Mouse (Mus musculus) midbrain, embryonic 10.5 days (tissue): Measurements from ENCODE around the gene Icam4. TPM values are rescaled to one million over a fixed set of nuclear protein-coding genes. Genes with fewer than 3 reads are reported as not detected.
"Not testable (repeated sequence)": the region's sequence is repeated elsewhere in the genome, so short reads cannot be mapped to it uniquely, and the experiment has no call there.

Source experiments
- DNase-seq: peaks from one replicate; pipeline ENCODE4 v3.0.0-alpha.2; 2017; ENCODE audit warnings: low spot score
- H3K27ac ChIP-seq: fragments of 300-500 bp; sonication (generic); replicated peaks from 2 replicates; pipeline ENCODE4 v1.5.1; 2016; ENCODE audit warnings: mild to moderate bottlenecking
- H3K27me3 ChIP-seq: fragments of 300-500 bp; sonication (generic); 2 replicates; pipeline ENCODE4 v1.6.1; 2016; ENCODE audit warnings: low read depth, mild to moderate bottlenecking; ENCODE audit not compliant: poor library complexity, severe bottlenecking
- H3K36me3 ChIP-seq: fragments of 300-500 bp; sonication (generic); 2 replicates; pipeline ENCODE4 v1.6.1; 2016; ENCODE audit warnings: mild to moderate bottlenecking, moderate library complexity
- H3K4me1 ChIP-seq: fragments of 300-500 bp; sonication (generic); 2 replicates; pipeline ENCODE4 v1.6.1; 2016
- H3K4me3 ChIP-seq: fragments of 300-500 bp; sonication (generic); 2 replicates; pipeline ENCODE4 v1.5.1; 2016; ENCODE audit warnings: mild to moderate bottlenecking, moderate library complexity
- H3K9me3 ChIP-seq: fragments of 300-500 bp; sonication (generic); replicated peaks from 2 replicates; pipeline ENCODE4 v1.6.1; 2016; ENCODE audit warnings: mild to moderate bottlenecking
- WGBS: fragments of 180-500 bp; shearing (Covaris S2); methylation state at CpG from one replicate; pipeline ENCODE4 v1.1.7; 2016; 5-methylcytosine and 5-hydroxymethylcytosine counted together
- polyA plus RNA-seq: library from polyadenylated mRNA; unstranded; fragments of >200 nt; fragmentation: Nextera tagmentation; extraction: Ambion mirVana; gene quantifications from 2 replicates; pipeline ENCODE4 v1.2.1, GENCODE M21; 2016

The Icam4 gene
- polyA plus RNA-seq, 1 experiment from 2014 or later, result 5.6 TPM

DNA sequence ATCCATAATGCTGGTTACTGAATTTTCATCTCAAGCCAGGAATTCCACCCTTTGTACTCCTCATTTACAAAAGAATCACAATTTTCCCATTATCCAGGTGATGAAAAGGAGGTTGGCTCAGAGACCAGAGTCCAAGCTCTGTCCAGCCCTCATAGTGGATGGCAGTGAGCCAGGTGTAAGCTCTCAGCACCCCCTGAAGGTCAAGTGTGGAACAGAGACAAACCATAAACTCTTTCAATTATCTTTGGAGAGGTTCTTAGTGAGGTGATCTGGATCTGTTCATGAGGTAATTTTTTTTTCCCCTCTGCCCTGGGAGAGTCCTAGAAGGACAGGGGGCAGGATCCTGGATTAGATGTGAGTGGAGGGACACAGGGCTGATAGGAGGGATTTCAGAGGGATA, 28.4 kb upstream of the Icam4 start:
- peaks cover 15% of the 10 kb centered on the region for H3K36me3 ChIP-seq
- peaks cover 13% of the 10 kb centered on the region for H3K4me1 ChIP-seq
- no peak overlapping the region for H3K4me3 ChIP-seq
- no peak for DNase-seq
- no peak overlapping the region for H3K27ac ChIP-seq
- no peaks in the 10 kb centered on the region for H3K27me3 ChIP-seq
- H3K9me3 ChIP-seq, result no peaks in the 10 kb centered on the region

DNA sequence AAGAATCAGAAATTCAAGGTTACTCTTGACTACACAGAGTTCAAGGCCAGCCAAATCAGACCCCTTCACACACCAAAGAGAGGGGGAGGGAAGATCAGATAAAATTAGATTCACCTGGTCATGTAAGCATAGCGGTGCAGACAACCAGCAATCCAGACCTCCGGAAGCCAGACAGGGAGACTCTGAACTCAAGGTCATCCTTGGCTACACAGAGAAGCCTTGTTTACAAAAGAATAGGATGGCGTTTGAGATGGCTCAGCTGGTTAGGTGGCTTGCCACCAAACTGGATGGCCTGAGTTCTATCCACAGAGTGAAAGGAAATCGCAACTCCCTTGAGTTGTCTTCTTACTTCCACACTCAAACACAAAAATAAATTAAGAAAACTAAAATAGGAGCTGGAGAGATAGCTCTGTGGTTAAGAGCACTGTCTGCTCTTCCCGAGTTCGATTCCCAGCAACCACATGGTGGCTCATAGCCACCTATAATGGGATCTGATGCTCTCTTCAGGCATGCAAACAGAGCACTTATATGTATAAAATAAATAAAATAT, 27.4 kb upstream of the Icam4 start:
- Histone ChIP-seq H3K4me1 (peaks cover 13% of the 10 kb centered on the region), H3K36me3 (peaks cover 24% of the 10 kb centered on the region), H3K9me3 (no peaks in the 10 kb centered on the region), H3K4me3 (no peak overlapping the region), H3K27me3 (no peaks in the 10 kb centered on the region), H3K27ac (no peak overlapping the region)
- no peak for DNase-seq
- WGBS, result 76% methylated on average over 6 of the region's 6 CpGs

DNA sequence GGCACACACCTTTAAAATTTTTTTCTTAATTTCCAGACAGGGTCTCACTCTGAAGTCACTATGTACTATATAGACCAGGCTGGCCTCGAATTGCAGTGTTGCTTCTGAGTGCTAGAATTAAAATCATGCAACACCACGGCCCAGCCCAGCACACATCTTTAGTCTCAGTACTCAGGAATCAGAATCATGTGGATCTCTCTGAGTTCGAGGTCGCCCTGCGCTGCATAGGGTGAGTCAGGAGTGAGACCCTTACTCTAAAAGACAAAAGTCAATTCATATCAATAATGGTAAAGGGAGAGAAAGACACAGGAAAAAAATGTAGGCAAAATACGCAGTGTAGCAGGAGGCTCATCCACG, 26.9 kb upstream of the Icam4 start:
- Histone ChIP-seq H3K27ac (peak overlapping the region; percentile 88), H3K36me3 (peaks cover 29% of the 10 kb centered on the region), H3K4me1 (peaks cover 13% of the 10 kb centered on the region), H3K9me3 (no peaks in the 10 kb centered on the region), H3K27me3 (no peaks in the 10 kb centered on the region), H3K4me3 (peak overlapping the region; percentile 85)
- 12% methylated on average over 7 of the region's 7 CpGs for WGBS
- no peak for DNase-seq

DNA sequence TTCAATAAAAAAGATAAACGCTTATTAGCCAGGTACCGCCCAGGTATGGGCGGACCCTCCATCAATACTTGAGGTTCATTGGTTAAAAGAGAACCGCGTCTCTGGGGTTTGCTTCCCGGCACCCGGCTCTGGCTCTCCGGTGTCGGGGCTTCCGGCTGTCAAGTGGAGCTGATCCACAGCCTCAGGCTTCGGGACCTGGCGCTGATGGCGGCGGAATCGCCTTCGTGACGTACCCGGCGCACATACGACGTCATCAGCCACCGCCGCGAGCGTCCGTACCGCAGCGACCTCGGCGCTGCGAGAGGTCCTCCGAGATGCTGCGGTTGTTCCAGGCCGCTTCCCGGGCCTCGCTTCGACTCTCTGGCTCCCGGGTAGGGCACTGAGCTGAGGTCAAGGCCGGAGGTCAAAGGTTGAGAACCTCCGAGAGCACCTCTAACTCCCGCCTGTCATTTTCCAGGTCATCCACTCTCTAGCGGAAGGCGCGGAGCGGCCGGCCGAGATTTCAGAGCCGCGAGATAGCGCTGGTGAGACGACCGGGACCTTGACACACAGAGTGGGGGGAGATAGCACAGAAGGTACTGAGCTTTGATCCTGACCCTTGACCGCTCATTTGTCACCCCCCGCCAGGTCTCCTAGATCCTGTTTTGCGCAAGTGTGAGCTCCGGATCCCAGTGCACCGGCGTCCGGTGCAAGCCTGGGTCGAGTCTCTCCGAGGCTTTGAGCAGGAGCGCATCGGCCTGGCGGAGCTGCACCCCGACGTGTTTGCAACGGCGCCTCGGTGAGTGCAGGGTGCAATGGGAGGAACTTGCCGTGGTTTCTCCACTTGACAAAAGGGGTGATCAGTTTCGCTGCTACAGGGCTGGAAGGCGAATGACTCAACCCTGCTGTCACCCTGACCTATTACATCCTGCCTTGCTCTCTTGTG, 26.3 kb upstream of the Icam4 start, which contains the start of gene Mrpl4:
TSS of gene Mrpl4 (plus strand) at position 112 of the 925 bp plus-strand sequence.
- H3K27me3 ChIP-seq, result no peaks in the 10 kb centered on the region
- WGBS, result under 1% methylated on average over 72 of the region's 72 CpGs
- no peaks in the 10 kb centered on the region for H3K9me3 ChIP-seq
- DNase-seq, result peak; percentile 90
- peaks cover 13% of the 10 kb centered on the region for H3K4me1 ChIP-seq
- H3K27ac ChIP-seq, result peak within 1 kb of the TSS; percentile 88
- H3K4me3 ChIP-seq, result peak within 1 kb of the TSS; percentile 85
- H3K36me3 ChIP-seq, result peaks cover 36% of the 10 kb centered on the region

DNA sequence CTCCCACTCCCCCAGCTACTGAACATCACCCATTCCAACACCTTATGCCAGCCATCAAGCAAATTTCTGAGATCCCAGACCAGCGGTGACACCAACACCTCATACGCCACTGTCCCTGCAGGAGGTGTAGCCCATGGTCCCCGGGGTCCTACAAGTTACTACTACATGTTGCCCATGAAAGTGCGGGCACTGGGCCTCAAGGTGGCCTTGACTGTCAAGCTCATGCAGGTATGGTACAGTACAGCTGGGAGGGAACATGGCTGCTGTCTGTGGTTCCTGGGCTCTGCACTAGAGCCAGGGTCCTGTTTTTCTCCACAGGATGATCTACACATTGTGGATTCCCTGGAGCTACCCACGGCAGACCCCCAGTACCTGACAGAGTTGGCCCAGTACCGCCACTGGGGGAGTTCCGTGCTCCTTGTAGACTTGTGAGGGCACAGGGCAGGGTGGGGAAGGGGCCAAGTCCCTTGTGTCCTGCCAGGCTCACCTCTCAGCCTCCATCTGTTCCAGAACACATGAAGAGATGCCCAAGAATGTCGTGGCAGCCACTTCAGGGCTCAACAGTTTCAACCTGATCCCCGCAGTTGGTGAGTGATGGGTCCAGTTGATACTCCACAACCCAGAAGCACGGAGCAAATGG, 21.7 kb upstream of the Icam4 start:
- Histone ChIP-seq H3K27me3 (peaks cover 6% of the 10 kb centered on the region; the same call in 1 of the 2 replicates), H3K9me3 (no peaks in the 10 kb centered on the region), H3K27ac (no peak overlapping the region), H3K4me1 (peaks cover 10% of the 10 kb centered on the region), H3K36me3 (peaks cover 53% of the 10 kb centered on the region), H3K4me3 (no peak overlapping the region)
- DNase-seq, result no peak
- WGBS, result 92% methylated on average over 10 of the region's 10 CpGs

DNA sequence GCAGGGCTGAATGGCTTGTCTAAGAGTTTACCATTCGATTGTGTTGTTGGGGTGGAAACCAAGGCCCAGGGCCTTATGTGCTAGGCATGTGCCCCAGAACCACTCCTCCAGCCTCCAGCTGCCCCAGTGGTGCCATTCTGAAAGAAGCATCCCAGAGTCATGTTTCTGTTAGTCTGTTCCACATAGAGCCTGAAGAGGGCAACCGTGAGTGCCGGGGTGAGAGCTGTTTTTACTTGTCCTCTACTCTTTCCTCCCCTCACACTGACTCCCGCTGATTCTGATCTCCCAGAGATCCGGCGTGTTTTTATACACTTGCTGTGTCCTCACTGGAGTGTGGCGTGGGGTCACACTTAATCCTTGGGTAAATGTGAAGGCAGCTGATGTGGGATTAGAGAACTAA, 21.2 kb upstream of the Icam4 start:
- peaks cover 53% of the 10 kb centered on the region for H3K36me3 ChIP-seq
- no peak for DNase-seq
- peaks cover 11% of the 10 kb centered on the region; the same call in 1 of the 2 replicates for H3K27me3 ChIP-seq
- H3K4me3 ChIP-seq, result no peak overlapping the region
- no peaks in the 10 kb centered on the region for H3K9me3 ChIP-seq
- WGBS, result 86% methylated on average over 7 of the region's 7 CpGs
- peaks cover 8% of the 10 kb centered on the region for H3K4me1 ChIP-seq
- no peak overlapping the region for H3K27ac ChIP-seq

DNA sequence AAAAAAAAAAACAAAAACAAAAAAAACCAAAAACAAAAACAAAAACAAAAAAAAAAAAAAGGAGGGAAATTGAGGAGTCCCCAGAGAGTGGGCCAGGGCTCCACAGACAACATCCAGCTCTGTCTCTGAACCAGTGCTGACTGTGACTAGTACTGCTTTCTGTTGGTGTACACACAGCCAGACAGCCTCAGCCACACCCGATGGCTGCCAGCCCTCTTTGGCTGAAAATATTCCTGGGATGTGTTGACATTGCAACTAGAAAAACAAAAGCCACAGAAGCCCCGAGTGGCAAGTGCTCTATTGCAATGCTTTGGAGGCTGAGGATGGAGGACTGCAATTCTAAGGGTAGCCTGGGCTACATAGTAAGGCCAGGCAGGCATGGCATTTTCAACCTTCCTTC, 18.8 kb upstream of the Icam4 start:
- Histone ChIP-seq H3K27me3 (peaks cover 35% of the 10 kb centered on the region), H3K36me3 (peaks cover 43% of the 10 kb centered on the region), H3K4me1 (peaks cover 7% of the 10 kb centered on the region), H3K4me3 (no peak overlapping the region), H3K27ac (no peak overlapping the region), H3K9me3 (no peaks in the 10 kb centered on the region)
- WGBS, result 67% methylated on average over 2 of the region's 2 CpGs
- no peak for DNase-seq

DNA sequence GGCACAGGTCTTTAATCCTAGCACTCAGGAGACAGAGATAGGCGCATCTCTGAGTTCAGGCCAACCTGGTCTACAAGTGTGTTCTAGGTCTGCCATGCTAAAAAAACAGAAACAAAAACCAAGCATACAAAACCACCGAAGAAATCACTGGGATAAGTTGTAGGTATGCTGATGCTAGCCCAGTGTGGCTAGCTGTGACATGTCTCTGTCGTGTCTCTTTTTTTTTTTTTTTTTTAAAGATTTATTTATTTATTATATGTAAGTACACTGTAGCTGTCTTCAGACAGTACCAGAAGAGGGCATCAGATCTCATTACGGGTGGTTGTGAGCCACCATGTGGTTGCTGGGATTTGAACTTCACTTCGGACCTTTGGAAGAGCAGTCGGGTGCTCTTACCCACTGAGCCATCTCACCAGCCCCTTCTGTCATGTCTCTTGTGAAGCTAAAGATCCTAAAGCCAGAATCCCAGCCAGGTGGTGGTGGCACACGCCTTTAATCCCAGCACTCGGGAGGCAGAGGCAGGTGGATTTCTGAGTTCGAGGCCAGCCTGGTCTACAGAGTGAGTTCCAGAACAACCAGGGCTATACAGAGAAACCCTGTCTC, 18.1 kb upstream of the Icam4 start:
- H3K27ac ChIP-seq, H3K9me3 ChIP-seq, H3K4me3 ChIP-seq, DNase-seq: not testable (repeated sequence)
- Histone ChIP-seq H3K4me1 (peaks cover 14% of the 10 kb centered on the region), H3K36me3 (peaks cover 36% of the 10 kb centered on the region), H3K27me3 (peaks cover 42% of the 10 kb centered on the region)
- WGBS, result 73% methylated on average over 9 of the region's 9 CpGs

DNA sequence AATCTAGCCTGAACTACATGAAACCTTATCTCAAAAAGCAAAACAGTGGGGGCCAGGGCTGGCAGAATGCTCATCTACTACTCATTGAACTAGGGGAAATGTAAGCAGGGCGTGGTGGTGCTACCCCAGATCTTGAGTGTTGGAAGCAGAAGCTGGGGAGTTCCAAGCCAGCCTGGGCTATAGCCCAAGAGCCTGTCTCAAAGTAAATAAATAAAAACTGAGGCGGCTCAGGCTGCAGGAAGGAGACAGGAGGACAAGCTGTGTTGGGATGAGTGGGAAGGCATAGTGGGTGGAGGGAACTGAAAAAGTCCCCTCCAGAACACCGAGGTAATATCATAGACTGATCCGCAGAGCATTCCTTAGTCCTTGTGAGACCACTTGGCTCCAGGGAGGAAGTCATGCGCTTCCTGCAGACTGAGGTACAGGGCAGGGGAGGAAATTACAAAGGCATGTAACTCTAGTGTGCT, 17.3 kb upstream of the Icam4 start:
- H3K27ac ChIP-seq, result no peak overlapping the region
- 69% methylated on average over 5 of the region's 5 CpGs for WGBS
- no peak overlapping the region for H3K4me3 ChIP-seq
- H3K36me3 ChIP-seq, result peaks cover 28% of the 10 kb centered on the region
- H3K4me1 ChIP-seq, result peaks cover 14% of the 10 kb centered on the region
- no peak for DNase-seq
- no peaks in the 10 kb centered on the region for H3K9me3 ChIP-seq
- peaks cover 50% of the 10 kb centered on the region for H3K27me3 ChIP-seq

DNA sequence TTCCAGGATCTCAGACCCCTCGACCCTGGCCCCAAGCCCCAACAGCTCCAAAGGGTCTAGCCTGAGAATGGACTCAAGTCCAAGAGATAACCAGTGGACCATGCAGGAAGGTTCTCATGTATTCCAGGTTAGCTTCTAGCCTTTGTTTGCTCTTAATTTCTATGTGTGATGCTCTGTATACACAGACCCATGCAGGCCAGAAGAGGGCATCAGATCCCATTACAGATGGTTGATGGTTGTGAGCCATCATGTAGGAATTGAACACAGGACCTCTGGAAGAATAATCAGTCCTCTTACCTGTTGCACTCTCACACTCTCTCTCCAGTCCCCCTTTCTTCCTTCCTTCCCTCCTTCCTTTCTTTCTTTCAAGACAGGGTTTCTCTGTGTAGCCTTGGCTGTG, 16.8 kb upstream of the Icam4 start:
- peaks cover 55% of the 10 kb centered on the region for H3K27me3 ChIP-seq
- 69% methylated on average over 1 of the region's 1 CpGs for WGBS
- DNase-seq, result no peak
- no peak overlapping the region for H3K27ac ChIP-seq
- peaks cover 23% of the 10 kb centered on the region for H3K36me3 ChIP-seq
- peaks cover 14% of the 10 kb centered on the region for H3K4me1 ChIP-seq
- no peaks in the 10 kb centered on the region for H3K9me3 ChIP-seq
- no peak overlapping the region for H3K4me3 ChIP-seq

DNA sequence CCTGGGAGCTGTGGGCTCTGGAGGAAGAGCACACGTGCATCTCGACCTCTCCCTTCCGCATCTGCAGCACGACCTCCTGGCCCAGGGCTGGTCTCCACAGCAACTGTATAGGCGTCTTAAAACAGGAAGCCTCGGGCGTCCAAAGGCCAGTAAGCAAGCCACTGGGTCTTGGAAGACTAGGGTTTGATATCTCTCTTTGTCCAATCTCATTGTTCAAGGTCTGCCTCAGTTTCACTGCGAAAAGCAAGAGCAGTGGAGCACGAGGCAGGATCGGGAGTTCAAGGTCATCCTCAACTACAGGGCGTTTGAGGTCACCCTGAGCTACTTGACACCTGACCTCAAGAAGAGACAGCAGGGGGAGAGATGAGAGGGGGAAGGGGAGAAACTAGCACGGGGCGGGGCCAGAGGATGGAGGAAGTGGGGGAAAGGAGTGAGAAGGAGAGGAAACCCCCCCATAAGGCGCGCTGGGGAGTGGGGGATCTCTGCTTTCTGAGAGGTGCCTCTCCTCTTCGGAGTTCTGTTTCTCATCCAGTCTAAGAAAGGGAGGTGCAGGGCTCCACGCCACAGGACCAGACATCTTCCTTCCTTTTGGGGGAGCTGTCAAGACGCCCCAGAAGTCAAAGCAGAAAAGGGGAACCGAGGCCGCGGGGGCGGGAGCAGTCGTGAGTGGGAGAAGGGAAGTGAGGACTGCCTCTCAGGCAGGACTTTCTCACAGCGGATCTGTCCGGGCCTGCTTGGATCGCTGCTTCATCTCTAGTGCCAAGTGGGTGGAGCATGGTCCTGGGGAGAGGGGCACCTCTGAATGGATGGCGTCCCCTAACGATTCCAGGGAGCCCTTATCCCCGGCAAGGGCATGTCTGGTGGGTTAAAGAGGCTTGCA, 14.2 kb upstream of the Icam4 start:
- H3K4me1 ChIP-seq, result peaks cover 14% of the 10 kb centered on the region
- H3K27me3 ChIP-seq, result peaks cover 72% of the 10 kb centered on the region
- DNase-seq, result no peak
- 3% methylated on average over 29 of the region's 29 CpGs for WGBS
- H3K9me3 ChIP-seq, result no peaks in the 10 kb centered on the region
- H3K4me3 ChIP-seq, result peak overlapping the region; percentile 46
- no peak overlapping the region for H3K27ac ChIP-seq
- H3K36me3 ChIP-seq, result no peaks in the 10 kb centered on the region
